Mouse (Mus musculus) intestine, embryonic 16.5 days (tissue): ENCODE measurements at regions not wholly inside any gene's neighbourhood (a gene's known extent, or its start where the extent isn't known, plus 50 kb on each side); places are given as distances from the start of the nearest gene placed in this dataset.
A peak's percentile ranks its signal among the peaks of the same experiment; 100 is the strongest.

Experiments used
- ATAC-seq: fragments of 200-750 bp; cut with Nextera tagmentation; 2 replicates; pipeline ENCODE4 v1.8.0; 2017; ENCODE audit warnings: moderate TSS enrichment, moderate library complexity
- H3K27ac ChIP-seq: fragments of 300-500 bp; sonication (generic); 2 replicates; pipeline ENCODE4 v1.5.1; 2014; ENCODE audit warnings: mild to moderate bottlenecking, low read length
- H3K27me3 ChIP-seq: fragments of 300-500 bp; sonication (generic); replicated peaks from 2 replicates; pipeline ENCODE4 v1.6.1; 2014; ENCODE audit warnings: low read length, control low read depth, mixed read lengths; ENCODE audit not compliant: control insufficient read depth, insufficient read depth
- H3K36me3 ChIP-seq: fragments of 300-500 bp; sonication (generic); 2 replicates; pipeline ENCODE4 v1.6.1; 2014; ENCODE audit warnings: low read length, control low read depth; ENCODE audit not compliant: control insufficient read depth, insufficient read depth
- H3K4me1 ChIP-seq: fragments of 300-500 bp; sonication (generic); 2 replicates; pipeline ENCODE4 v1.6.1; 2014; ENCODE audit warnings: low read length, control low read depth, mixed read lengths; ENCODE audit not compliant: control insufficient read depth, insufficient read depth
- H3K4me2 ChIP-seq: fragments of 300-500 bp; sonication (generic); 2 replicates; pipeline ENCODE4 v1.6.1; 2014; ENCODE audit warnings: low read depth, low read length, control low read depth
- H3K4me3 ChIP-seq: fragments of 300-500 bp; sonication (generic); 2 replicates; pipeline ENCODE4 v1.5.1; 2014; ENCODE audit warnings: mild to moderate bottlenecking, low read length
- H3K9ac ChIP-seq: fragments of 300-500 bp; sonication (generic); 2 replicates; pipeline ENCODE4 v1.6.1; 2014; ENCODE audit warnings: low read depth, low read length
- H3K9me3 ChIP-seq: fragments of 300-500 bp; sonication (generic); 2 replicates; pipeline ENCODE4 v1.6.1; 2016; ENCODE audit warnings: low read length, control low read depth; ENCODE audit not compliant: control insufficient read depth
- WGBS: fragments of 180-500 bp; shearing (Covaris S2); extraction: QIAGEN DNeasy Blood & Tissue Kit; methylation state at CpG from one replicate; pipeline ENCODE4 v1.1.7; 2014; 5-methylcytosine and 5-hydroxymethylcytosine counted together

- Histone ChIP-seq H3K4me1 (no peaks in the 10 kb centered on the region), H3K4me2 (no peak overlapping the region), H3K9me3 (no peaks in the 10 kb centered on the region), H3K9ac (no peak overlapping the region), H3K4me3 (no peak overlapping the region), H3K27ac (no peak overlapping the region), H3K27me3 (no peaks in the 10 kb centered on the region), H3K36me3 (no peaks in the 10 kb centered on the region)
- WGBS = 78% methylated on average over 6 of the region's 6 CpGs
- ATAC-seq = no peak
These were observed 194.7 kb upstream of the Esrrg start for GRCm38 (mm10) chr1:187413881-187414280.

GRCm38 (mm10) chr1:187418186-187419140 is 190.1 kb upstream of the Esrrg start:
- no peak overlapping the region for H3K4me2 ChIP-seq
- 86% methylated on average over 20 of the region's 20 CpGs for WGBS
- no peak overlapping the region for H3K27ac ChIP-seq
- no peak overlapping the region for H3K9ac ChIP-seq
- H3K4me3 ChIP-seq = no peak overlapping the region
- no peaks in the 10 kb centered on the region for H3K9me3 ChIP-seq
- ATAC-seq = no peak
- no peaks in the 10 kb centered on the region for H3K4me1 ChIP-seq
- no peaks in the 10 kb centered on the region for H3K36me3 ChIP-seq
- no peaks in the 10 kb centered on the region for H3K27me3 ChIP-seq

- no peak overlapping the region for H3K4me3 ChIP-seq
- no peak; the same call in 1 of the 2 replicates for ATAC-seq
- 54% methylated on average over 9 of the region's 9 CpGs for WGBS
- H3K9ac ChIP-seq = no peak overlapping the region
- H3K4me2 ChIP-seq = no peak overlapping the region
- H3K27ac ChIP-seq = no peak overlapping the region
- H3K36me3 ChIP-seq = no peaks in the 10 kb centered on the region
- H3K9me3 ChIP-seq = no peaks in the 10 kb centered on the region
- H3K27me3 ChIP-seq = 0 out of 2 replicates have a peak, but pooled peaks cover 3% of the 10 kb centered on the region
- H3K4me1 ChIP-seq = no peaks in the 10 kb centered on the region
These were observed 179.9 kb upstream of the Esrrg start for GRCm38 (mm10) chr1:187428536-187429215.

- no peak overlapping the region for H3K9ac ChIP-seq
- 78% methylated on average over 24 of the region's 24 CpGs for WGBS
These were observed 174.6 kb upstream of the Esrrg start for GRCm38 (mm10) chr1:187433716-187434634.

GRCm38 (mm10) chr1:187439170-187439914 is 169.2 kb upstream of the Esrrg start:
- Histone ChIP-seq H3K27ac (no peak overlapping the region), H3K4me2 (no peak overlapping the region), H3K4me3 (no peak overlapping the region), H3K27me3 (no peaks in the 10 kb centered on the region), H3K9ac (no peak overlapping the region), H3K36me3 (no peaks in the 10 kb centered on the region), H3K4me1 (no peaks in the 10 kb centered on the region), H3K9me3 (no peaks in the 10 kb centered on the region)
- no peak for ATAC-seq
- 81% methylated on average over 20 of the region's 20 CpGs for WGBS

More at GRCm38 (mm10) chr1:187433716-187434634, 174.6 kb upstream of the Esrrg start:
- H3K27me3 ChIP-seq = no peaks in the 10 kb centered on the region
- no peak overlapping the region for H3K27ac ChIP-seq
- H3K9me3 ChIP-seq = no peaks in the 10 kb centered on the region
- ATAC-seq = no peak
- no peak overlapping the region for H3K4me3 ChIP-seq
- H3K36me3 ChIP-seq = no peaks in the 10 kb centered on the region
- H3K4me1 ChIP-seq = no peaks in the 10 kb centered on the region
- no peak overlapping the region for H3K4me2 ChIP-seq

GRCm38 (mm10) chr1:187441668-187442193 is 166.9 kb upstream of the Esrrg start:
- ATAC-seq = no peak

GRCm38 (mm10) chr1:187446511-187446910 is 162.1 kb upstream of the Esrrg start:
- ATAC-seq = no peak
- WGBS = 82% methylated on average over 6 of the region's 6 CpGs

More at GRCm38 (mm10) chr1:187441668-187442193, 166.9 kb upstream of the Esrrg start:
- Histone ChIP-seq H3K27me3 (no peaks in the 10 kb centered on the region), H3K4me2 (no peak overlapping the region), H3K27ac (no peak overlapping the region), H3K36me3 (no peaks in the 10 kb centered on the region), H3K4me1 (no peaks in the 10 kb centered on the region), H3K4me3 (no peak overlapping the region), H3K9ac (no peak overlapping the region), H3K9me3 (no peaks in the 10 kb centered on the region)
- WGBS = 68% methylated on average over 3 of the region's 3 CpGs

GRCm38 (mm10) chr1:187448173-187448572 is 160.4 kb upstream of the Esrrg start:
- WGBS = 17% methylated on average over 6 of the region's 6 CpGs
- H3K9me3 ChIP-seq = no peaks in the 10 kb centered on the region
- no peak overlapping the region for H3K9ac ChIP-seq
- peak; percentile 48; the same call in 1 of the 2 replicates for ATAC-seq
- no peak overlapping the region for H3K4me3 ChIP-seq
- no peak overlapping the region for H3K27ac ChIP-seq
- H3K4me2 ChIP-seq = 0 out of 2 replicates have a peak overlapping the region, but pooled peaks have one; percentile 6
- H3K4me1 ChIP-seq = no peaks in the 10 kb centered on the region
- H3K36me3 ChIP-seq = no peaks in the 10 kb centered on the region
- H3K27me3 ChIP-seq = no peaks in the 10 kb centered on the region

More at GRCm38 (mm10) chr1:187446511-187446910, 162.1 kb upstream of the Esrrg start:
- no peaks in the 10 kb centered on the region for H3K9me3 ChIP-seq
- H3K27me3 ChIP-seq = no peaks in the 10 kb centered on the region
- no peak overlapping the region for H3K9ac ChIP-seq
- H3K36me3 ChIP-seq = no peaks in the 10 kb centered on the region
- no peaks in the 10 kb centered on the region for H3K4me1 ChIP-seq
- H3K4me3 ChIP-seq = no peak overlapping the region
- H3K4me2 ChIP-seq = no peak overlapping the region
- no peak overlapping the region for H3K27ac ChIP-seq
